Mouse (Mus musculus) MEL (cell line): ENCODE results near the gene Olfr910. TPM values are rescaled to one million over a fixed set of nuclear protein-coding genes. Genes with fewer than 3 reads are reported as not detected.

Experiments used
- DNase-seq: peaks from one replicate; pipeline ENCODE4 v3.0.0; 2011; ENCODE audit warnings: low read depth, low spot score
- H3K27ac ChIP-seq: 2 replicates; pipeline ENCODE4 v1.5.1; 2012; ENCODE audit warnings: low read depth, mild to moderate bottlenecking, control low read depth, low read length, moderate library complexity; ENCODE audit not compliant: control insufficient read depth
- H3K27me3 ChIP-seq, 2 experiments: fragments of 150-350 bp in 1 of 2; sonication (generic) in 1 of 2; 2 replicates each; pipeline ENCODE4 v1.6.1; 2012; ENCODE audit warnings: low read length in 2 of 2, mild to moderate bottlenecking in 2 of 2, improper control_type of control experiment in 1 of 2, moderate library complexity in 1 of 2; ENCODE audit not compliant: insufficient read depth in 2 of 2, control insufficient read depth in 1 of 2
- H3K36me3 ChIP-seq, 2 experiments: 2 replicates each; pipeline ENCODE4 v1.6.1; 2012 to 2014; ENCODE audit warnings: low read length in 2 of 2, improper control_type of control experiment in 1 of 2, inconsistent platforms in 1 of 2, mild to moderate bottlenecking in 1 of 2; ENCODE audit not compliant: insufficient read depth in 2 of 2, control insufficient read depth in 1 of 2
- H3K4me1 ChIP-seq, 2 experiments: fragments of 150-350 bp in 1 of 2; sonication (generic) in 1 of 2; 2 replicates each; pipeline ENCODE4 v1.6.1; 2012; ENCODE audit warnings: low read length in 2 of 2, improper control_type of control experiment in 1 of 2, mild to moderate bottlenecking in 1 of 2; ENCODE audit not compliant: insufficient read depth in 2 of 2, control insufficient read depth in 1 of 2
- H3K4me3 ChIP-seq, 2 experiments: fragments of 150-350 bp in 1 of 2; sonication (generic) in 1 of 2; 2 replicates each; pipeline ENCODE4 v1.5.1; 2012; ENCODE audit warnings: low read depth in 2 of 2, low read length in 2 of 2, mild to moderate bottlenecking in 2 of 2, moderate library complexity in 2 of 2, control low read depth in 1 of 2, improper control_type of control experiment in 1 of 2; ENCODE audit not compliant: control insufficient read depth in 1 of 2, insufficient read depth in 1 of 2
- H3K79me2 ChIP-seq: 2 replicates; pipeline ENCODE4 v1.6.1; 2012; ENCODE audit warnings: mild to moderate bottlenecking, low read length, moderate library complexity; ENCODE audit not compliant: control insufficient read depth, poor library complexity, insufficient read depth
- H3K9ac ChIP-seq: 2 replicates; pipeline ENCODE4 v1.6.1; 2012; ENCODE audit warnings: low read depth, mild to moderate bottlenecking, control low read depth, low read length, moderate library complexity; ENCODE audit not compliant: control insufficient read depth, poor library complexity, severe bottlenecking
- H3K9me3 ChIP-seq: fragments of 150-350 bp; sonication (generic); replicated peaks from 2 replicates; pipeline ENCODE4 v1.6.1; 2012; ENCODE audit warnings: mild to moderate bottlenecking, low read length, improper control_type of control experiment, moderate library complexity; ENCODE audit not compliant: insufficient read depth
- EP300 ChIP-seq, 2 experiments: IDR thresholded peaks; 2 replicates each; pipeline ENCODE4 v1.6.1; 2011; ENCODE audit warnings: improper control_type of control experiment in 2 of 2, low read length in 2 of 2, low read depth in 1 of 2, mild to moderate bottlenecking in 1 of 2
- MAFK ChIP-seq: IDR thresholded peaks from 2 replicates; pipeline ENCODE4 v1.6.1; 2011; ENCODE audit warnings: low read depth, mild to moderate bottlenecking, low read length, improper control_type of control experiment, borderline replicate concordance
- MAX ChIP-seq: IDR thresholded peaks from 2 replicates; pipeline ENCODE4 v1.6.1; 2011; ENCODE audit warnings: low read length, improper control_type of control experiment
- MAZ ChIP-seq: IDR thresholded peaks from 2 replicates; pipeline ENCODE4 v1.6.1; 2012; ENCODE audit warnings: low read depth, mild to moderate bottlenecking, inconsistent platforms, low read length, improper control_type of control experiment
- NRF1 ChIP-seq: IDR thresholded peaks from 2 replicates; pipeline ENCODE4 v1.6.1; 2014; ENCODE audit warnings: low read depth, mild to moderate bottlenecking, inconsistent platforms, low read length, improper control_type of control experiment, moderate library complexity; ENCODE audit not compliant: poor library complexity, insufficient read depth, severe bottlenecking
- SIN3A ChIP-seq: IDR thresholded peaks from 2 replicates; pipeline ENCODE4 v1.6.1; 2012; ENCODE audit warnings: low read length, improper control_type of control experiment, inconsistent platforms
- TAL1 ChIP-seq: IDR thresholded peaks from 2 replicates; pipeline ENCODE4 v1.6.1; 2012; ENCODE audit warnings: mild to moderate bottlenecking, inconsistent platforms, low read length, moderate library complexity, mixed read lengths
- TCF12 ChIP-seq: IDR thresholded peaks from 2 replicates; pipeline ENCODE4 v1.6.1; 2014; ENCODE audit warnings: low read depth, mild to moderate bottlenecking, inconsistent platforms, low read length, improper control_type of control experiment, moderate library complexity
- ZKSCAN1 ChIP-seq: IDR thresholded peaks from 2 replicates; pipeline ENCODE4 v1.6.1; 2012; ENCODE audit warnings: low read depth, mild to moderate bottlenecking, inconsistent platforms, low read length, improper control_type of control experiment, moderate library complexity
- polyA plus RNA-seq, 2 experiments: library from polyadenylated mRNA; stranded (reverse) in 1 of 2; unstranded in 1 of 2; fragments of >175 nt in 1 of 2; fragments of >200 nt in 1 of 2; gene quantifications; 2 replicates each; pipeline versions ENCODE4 v1.2.1 to v1.2.4; 2012; ENCODE audit warnings: low replicate concordance in 2 of 2, low read depth in 1 of 2; ENCODE audit not compliant: insufficient read length in 2 of 2, insufficient read depth in 1 of 2, missing spikeins in 1 of 2
- total RNA-seq: library from RNA; depleted of rRNA; stranded (reverse); fragments of 300-350 nt; gene quantifications from 2 replicates; pipeline ENCODE4 v1.2.3, GENCODE M21; 2012; rRNA removed

Olfr910 gene
- total and polyA plus RNA-seq, 3 experiments, result not detected

DNA sequence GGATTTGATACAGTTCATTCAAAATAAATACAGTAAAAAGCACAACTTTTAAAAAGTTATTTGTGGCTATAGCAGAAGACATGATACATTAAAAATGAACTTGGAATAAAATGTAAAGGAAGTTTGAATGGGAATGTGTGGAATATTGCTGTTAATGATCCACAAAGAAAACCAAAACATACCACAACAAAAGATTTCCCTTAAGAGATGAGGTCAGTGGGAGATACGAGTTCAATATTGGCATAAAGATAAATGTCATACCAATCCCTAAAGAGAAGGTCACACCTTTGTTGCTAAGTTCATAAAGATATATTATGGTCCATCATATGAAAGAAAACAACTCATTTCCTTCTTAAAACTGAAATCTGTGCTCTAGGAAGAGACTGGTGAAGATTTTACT is 42.2 kb downstream of the Olfr910 start, which contains the start of gene Olfr912:
Olfr912 (plus strand) TSS at position 301 of the 400 bp plus-strand sequence.
- no peak within 1 kb of the TSS for H3K27ac ChIP-seq
- no peaks in the 10 kb centered on the region for H3K4me1 ChIP-seq
- no peak for TF ChIP-seq ZKSCAN1
- no peak for TF ChIP-seq EP300 (IDR thresholded peaks at IDR 0.05; ENCODE audit: low read depth in 1 of 2, low read length in 2 of 2)
- no peak for TF ChIP-seq MAFK
- no peak for TF ChIP-seq MAX
- no peak for TF ChIP-seq NRF1
- TF ChIP-seq MAZ, result no peak
- TF ChIP-seq SIN3A, result no peak
- TF ChIP-seq TCF12, result no peak
- no peak for TF ChIP-seq TAL1
- H3K9ac ChIP-seq, result no peak within 1 kb of the TSS
- H3K9me3 ChIP-seq, result no peaks in the 10 kb centered on the region
- no peaks in the 10 kb centered on the region for H3K79me2 ChIP-seq
- DNase-seq, result no peak
- no peaks in the 10 kb centered on the region for H3K27me3 ChIP-seq
- H3K36me3 ChIP-seq, result no peaks in the 10 kb centered on the region
- no peak within 1 kb of the TSS for H3K4me3 ChIP-seq

Other genes starting within 250 kb of the Olfr910 start
- gene Olfr896-ps1, start 246.7 kb upstream of the Olfr910 start, total RNA-seq, result not detected in 2 replicates
- gene Olfr896-ps1, start 246.7 kb upstream of the Olfr910 start, polyA plus RNA-seq, result not detected
- not detected in 2 replicates for gene Olfr25, start 208.8 kb upstream of the Olfr910 start, total RNA-seq
- not detected for gene Olfr25, start 208.8 kb upstream of the Olfr910 start, polyA plus RNA-seq
- not detected in 2 replicates for gene Olfr898, start 189.4 kb upstream of the Olfr910 start, total RNA-seq
- gene Olfr898, start 189.4 kb upstream of the Olfr910 start, polyA plus RNA-seq, result not detected
- gene Olfr250, start 171.0 kb upstream of the Olfr910 start, total RNA-seq, result not detected in 2 replicates
- gene Olfr250, start 171.0 kb upstream of the Olfr910 start, polyA plus RNA-seq, result not detected
- gene Olfr251, start 160.8 kb upstream of the Olfr910 start, total RNA-seq, result not detected in 2 replicates
- not detected for gene Olfr251, start 160.8 kb upstream of the Olfr910 start, polyA plus RNA-seq
- not detected in 2 replicates for gene Olfr147, start 136.2 kb upstream of the Olfr910 start, total RNA-seq
- not detected for gene Olfr147, start 136.2 kb upstream of the Olfr910 start, polyA plus RNA-seq
- not detected in 2 replicates for gene Olfr901, start 108.4 kb upstream of the Olfr910 start, total RNA-seq
- gene Olfr901, start 108.4 kb upstream of the Olfr910 start, polyA plus RNA-seq, result not detected
- not detected in 2 replicates for gene Olfr902, start 90.2 kb upstream of the Olfr910 start, total RNA-seq
- gene Olfr902, start 90.2 kb upstream of the Olfr910 start, polyA plus RNA-seq, result not detected
- not detected in 2 replicates for gene Olfr904, start 74.7 kb upstream of the Olfr910 start, total RNA-seq
- not detected for gene Olfr904, start 74.7 kb upstream of the Olfr910 start, polyA plus RNA-seq
- not detected in 2 replicates for gene Olfr905, start 66.7 kb upstream of the Olfr910 start, total RNA-seq
- under 1 TPM in 1 of 2 experiments, not detected in 1; 0.01 TPM for gene Olfr905, start 66.7 kb upstream of the Olfr910 start, polyA plus RNA-seq
- not detected in 2 replicates for gene Olfr906, start 50.8 kb upstream of the Olfr910 start, total RNA-seq
- gene Olfr906, start 50.8 kb upstream of the Olfr910 start, polyA plus RNA-seq, result not detected
- not detected in 2 replicates for gene Olfr907, start 42.0 kb upstream of the Olfr910 start, total RNA-seq
- not detected for gene Olfr907, start 42.0 kb upstream of the Olfr910 start, polyA plus RNA-seq
- gene Olfr911-ps1, start 16.3 kb upstream of the Olfr910 start, total RNA-seq, result not detected in 2 replicates
- not detected for gene Olfr911-ps1, start 16.3 kb upstream of the Olfr910 start, polyA plus RNA-seq
- gene Olfr912, start 42.3 kb downstream of the Olfr910 start, total RNA-seq, result not detected in 2 replicates
- not detected for gene Olfr912, start 42.3 kb downstream of the Olfr910 start, polyA plus RNA-seq
- gene Olfr913, start 54.9 kb downstream of the Olfr910 start, total RNA-seq, result not detected in 2 replicates
- gene Olfr913, start 54.9 kb downstream of the Olfr910 start, polyA plus RNA-seq, result not detected
- not detected in 2 replicates for gene Olfr914, start 67.3 kb downstream of the Olfr910 start, total RNA-seq
- gene Olfr914, start 67.3 kb downstream of the Olfr910 start, polyA plus RNA-seq, result not detected
- not detected in 2 replicates for gene Olfr916, start 122.0 kb downstream of the Olfr910 start, total RNA-seq
- gene Olfr916, start 122.0 kb downstream of the Olfr910 start, polyA plus RNA-seq, result not detected
- not detected in 2 replicates for gene Olfr917, start 128.0 kb downstream of the Olfr910 start, total RNA-seq
- gene Olfr917, start 128.0 kb downstream of the Olfr910 start, polyA plus RNA-seq, result not detected
- not detected in 2 replicates for gene Olfr918, start 136.8 kb downstream of the Olfr910 start, total RNA-seq
- under 1 TPM in 1 of 2 experiments, not detected in 1; 0.03 TPM for gene Olfr918, start 136.8 kb downstream of the Olfr910 start, polyA plus RNA-seq
- gene Olfr919, start 165.8 kb downstream of the Olfr910 start, total RNA-seq, result not detected in 2 replicates
- not detected for gene Olfr919, start 165.8 kb downstream of the Olfr910 start, polyA plus RNA-seq
- 4.1 and 5.2 TPM in 2 replicates for gene Vwa5a, start 180.4 kb downstream of the Olfr910 start, total RNA-seq
- gene Vwa5a, start 180.4 kb downstream of the Olfr910 start, polyA plus RNA-seq, result 1 to 10 TPM in 1 of 2 experiments, not detected in 1; 4.6 TPM
- gene Olfr920, start 214.4 kb downstream of the Olfr910 start, total RNA-seq, result not detected in 2 replicates
- not detected for gene Olfr920, start 214.4 kb downstream of the Olfr910 start, polyA plus RNA-seq
- gene Olfr921, start 235.2 kb downstream of the Olfr910 start, total RNA-seq, result not detected in 2 replicates
- gene Olfr921, start 235.2 kb downstream of the Olfr910 start, polyA plus RNA-seq, result not detected